Mouse (Mus musculus): Measurements from ENCODE around the gene Notch4. TPM values are rescaled to one million over a fixed set of nuclear protein-coding genes. Genes with fewer than 3 reads are reported as not detected.
"Not testable (repeated sequence)": the region's sequence is repeated elsewhere in the genome, so short reads cannot be mapped to it uniquely, and the experiment has no call there.

The Notch4 gene
- 1.4 and 3.2 TPM in 2 replicates for polyA plus RNA-seq (2015; fragmentation: Nextera tagmentation; extraction: Ambion mirVana)

GRCm38 (mm10) chr17:34564003-34564421 lies at the start of gene Notch4:
Gene Notch4, plus strand, starts transcription at chr17:34564268.
- Histone ChIP-seq H3K27ac (ENCODE audit: low read depth, low read length) (peak within 1 kb of the TSS; percentile 58), H3K36me3 (ENCODE audit: control insufficient read depth, insufficient read depth) (no peaks in the 10 kb centered on the region; the same call in 1 of the 2 replicates), H3K4me3 (ENCODE audit: low read depth, low read length) (no peak within 1 kb of the TSS; the same call in 1 of the 2 replicates), H3K27me3 (replicated peaks; ENCODE audit: control insufficient read depth, insufficient read depth, low read length) (no peaks in the 10 kb centered on the region), H3K4me1 (replicated peaks; ENCODE audit: control insufficient read depth, insufficient read depth, low read length) (no peaks in the 10 kb centered on the region), H3K9me3 (ENCODE audit: control insufficient read depth) (no peaks in the 10 kb centered on the region), H3K4me2 (replicated peaks; ENCODE audit: low read depth) (peak within 1 kb of the TSS; percentile 40), H3K9ac (ENCODE audit: low read depth, low read length) (no peak within 1 kb of the TSS)
- WGBS, result 9% methylated on average over 6 of the region's 6 CpGs
- no peak for TF ChIP-seq CTCF (IDR thresholded peaks at IDR 0.05; ENCODE audit: low read depth)
- peak; percentile 28; the same call in 1 of the 2 replicates for ATAC-seq

- H3K9ac ChIP-seq (ENCODE audit: low read depth, low read length), result 0 out of 2 replicates have a peak overlapping the region, but pooled peaks have one; percentile 65
- peak overlapping the region; percentile 35 for H3K4me3 ChIP-seq (ENCODE audit: low read depth, low read length)
- H3K9me3 ChIP-seq (ENCODE audit: control insufficient read depth), result no peaks in the 10 kb centered on the region
- H3K36me3 ChIP-seq (ENCODE audit: control insufficient read depth, insufficient read depth), result peaks cover 25% of the 10 kb centered on the region
- H3K27ac ChIP-seq (ENCODE audit: low read depth, low read length), result peak overlapping the region; percentile 88
- H3K27me3 ChIP-seq (replicated peaks; ENCODE audit: control insufficient read depth, insufficient read depth, low read length), result no peaks in the 10 kb centered on the region
- ATAC-seq, result peak; percentile 55
- WGBS, result 39% methylated on average over 2 of the region's 2 CpGs
- no peak for TF ChIP-seq CTCF (IDR thresholded peaks at IDR 0.05; ENCODE audit: low read depth)
- no peaks in the 10 kb centered on the region for H3K4me1 ChIP-seq (replicated peaks; ENCODE audit: control insufficient read depth, insufficient read depth, low read length)
- H3K4me2 ChIP-seq (replicated peaks; ENCODE audit: low read depth), result peak overlapping the region; percentile 62
Observed at GRCm38 (mm10) chr17:34516514-34516913, 47.6 kb upstream of the Notch4 start.

- 68% methylated on average over 4 of the region's 4 CpGs for WGBS
- H3K9me3 ChIP-seq (ENCODE audit: control insufficient read depth), result no peaks in the 10 kb centered on the region
- no peak for TF ChIP-seq CTCF (IDR thresholded peaks at IDR 0.05; ENCODE audit: low read depth)
- no peak for ATAC-seq
- no peaks in the 10 kb centered on the region for H3K4me1 ChIP-seq (replicated peaks; ENCODE audit: control insufficient read depth, insufficient read depth, low read length)
- peak within 1 kb of the TSS; percentile 65 for H3K9ac ChIP-seq (ENCODE audit: low read depth, low read length)
- H3K4me2 ChIP-seq (replicated peaks; ENCODE audit: low read depth), result peak within 1 kb of the TSS; percentile 62
- peaks cover 24% of the 10 kb centered on the region for H3K36me3 ChIP-seq (ENCODE audit: control insufficient read depth, insufficient read depth)
- H3K27ac ChIP-seq (ENCODE audit: low read depth, low read length), result peak within 1 kb of the TSS; percentile 88
- H3K27me3 ChIP-seq (replicated peaks; ENCODE audit: control insufficient read depth, insufficient read depth, low read length), result no peaks in the 10 kb centered on the region
- H3K4me3 ChIP-seq (ENCODE audit: low read depth, low read length), result peak within 1 kb of the TSS; percentile 35
Observed at GRCm38 (mm10) chr17:34517252-34517651, 46.8 kb upstream of the Notch4 start, which contains the start of gene Btnl6. Gene Btnl6, minus strand, starts transcription at chr17:34517352.

- no peak for ATAC-seq
- peak overlapping the region; percentile 35 for H3K4me3 ChIP-seq (ENCODE audit: low read depth, low read length)
- H3K9me3 ChIP-seq (ENCODE audit: control insufficient read depth), result no peaks in the 10 kb centered on the region
- H3K4me1 ChIP-seq (replicated peaks; ENCODE audit: control insufficient read depth, insufficient read depth, low read length), result no peaks in the 10 kb centered on the region
- WGBS, result 67% methylated on average over 4 of the region's 4 CpGs
- peak overlapping the region; percentile 88 for H3K27ac ChIP-seq (ENCODE audit: low read depth, low read length)
- no peak for TF ChIP-seq CTCF (IDR thresholded peaks at IDR 0.05; ENCODE audit: low read depth)
- H3K4me2 ChIP-seq (replicated peaks; ENCODE audit: low read depth), result peak overlapping the region; percentile 62
- peak overlapping the region; percentile 65 for H3K9ac ChIP-seq (ENCODE audit: low read depth, low read length)
- H3K36me3 ChIP-seq (ENCODE audit: control insufficient read depth, insufficient read depth), result peaks cover 22% of the 10 kb centered on the region
- H3K27me3 ChIP-seq (replicated peaks; ENCODE audit: control insufficient read depth, insufficient read depth, low read length), result no peaks in the 10 kb centered on the region
Observed at GRCm38 (mm10) chr17:34517795-34518194, 46.3 kb upstream of the Notch4 start.

GRCm38 (mm10) chr17:34518571-34518970 lies 45.5 kb upstream of the Notch4 start:
- peak; percentile 86 for ATAC-seq
- not testable (repeated sequence) for H3K9ac ChIP-seq (ENCODE audit: low read depth, low read length)

GRCm38 (mm10) chr17:34519001-34519400 lies 45.1 kb upstream of the Notch4 start:
- Histone ChIP-seq H3K9me3 (ENCODE audit: control insufficient read depth) (no peaks in the 10 kb centered on the region), H3K27me3 (replicated peaks; ENCODE audit: control insufficient read depth, insufficient read depth, low read length) (no peaks in the 10 kb centered on the region), H3K4me1 (replicated peaks; ENCODE audit: control insufficient read depth, insufficient read depth, low read length) (no peaks in the 10 kb centered on the region), H3K27ac (ENCODE audit: low read depth, low read length) (peak overlapping the region; percentile 50), H3K4me3 (ENCODE audit: low read depth, low read length) (no peak overlapping the region), H3K36me3 (ENCODE audit: control insufficient read depth, insufficient read depth) (peaks cover 10% of the 10 kb centered on the region; the same call in 1 of the 2 replicates), H3K4me2 (replicated peaks; ENCODE audit: low read depth) (no peak overlapping the region), H3K9ac (ENCODE audit: low read depth, low read length) (no peak overlapping the region)
- WGBS, result 20% methylated on average over 1 of the region's 1 CpGs
- ATAC-seq, result peak; percentile 88
- TF ChIP-seq CTCF (IDR thresholded peaks at IDR 0.05; ENCODE audit: low read depth), result no peak

More at GRCm38 (mm10) chr17:34518571-34518970, 45.5 kb upstream of the Notch4 start:
- WGBS, result 45% methylated on average over 3 of the region's 3 CpGs
- H3K4me1 ChIP-seq (replicated peaks; ENCODE audit: control insufficient read depth, insufficient read depth, low read length); H3K9me3 ChIP-seq (ENCODE audit: control insufficient read depth); H3K27me3 ChIP-seq (replicated peaks; ENCODE audit: control insufficient read depth, insufficient read depth, low read length): not testable (repeated sequence)
- H3K36me3 ChIP-seq (ENCODE audit: control insufficient read depth, insufficient read depth), result peaks cover 14% of the 10 kb centered on the region; the same call in 1 of the 2 replicates
- H3K4me3 ChIP-seq (ENCODE audit: low read depth, low read length), result peak overlapping the region; percentile 35; the same call in 1 of the 2 replicates
- H3K27ac ChIP-seq (ENCODE audit: low read depth, low read length), result peak overlapping the region; percentile 88
- peak overlapping the region; percentile 62 for H3K4me2 ChIP-seq (replicated peaks; ENCODE audit: low read depth)
